Mouse (Mus musculus) hindlimb bud, embryonic 11.5 days (tissue): Measurements from ENCODE around the gene Gramd1b.
"Not testable (repeated sequence)": the region's sequence is repeated elsewhere in the genome, so short reads cannot be mapped to it uniquely, and the experiment has no call there.

ENCODE experiments used
- DNase-seq: peaks from one replicate; pipeline ENCODE4 v3.0.0-alpha.2; 2012; ENCODE audit warnings: low read depth, low spot score; ENCODE audit errors: extremely low spot score

Gene Gramd1b

DNA sequence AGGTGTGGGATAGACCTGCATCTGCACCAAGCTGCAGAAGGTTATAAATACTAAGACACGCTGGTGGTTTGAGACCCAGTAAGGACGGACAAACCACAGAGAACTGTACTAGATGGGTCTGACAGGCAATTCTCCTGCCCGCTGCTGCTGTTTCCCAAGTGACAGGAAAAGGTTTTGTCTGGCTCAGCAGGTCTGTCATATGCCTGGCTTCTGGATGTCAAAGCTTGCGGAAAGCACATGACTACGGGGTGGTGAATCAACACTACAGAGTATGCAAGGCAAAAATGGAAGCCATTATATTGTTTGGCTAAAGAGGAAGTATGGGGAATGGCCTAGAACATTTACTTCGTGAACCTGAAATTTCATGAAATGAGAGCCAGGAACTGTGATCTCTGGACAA lies 10.1 kb downstream of the Gramd1b start:
- no peak for DNase-seq

DNA sequence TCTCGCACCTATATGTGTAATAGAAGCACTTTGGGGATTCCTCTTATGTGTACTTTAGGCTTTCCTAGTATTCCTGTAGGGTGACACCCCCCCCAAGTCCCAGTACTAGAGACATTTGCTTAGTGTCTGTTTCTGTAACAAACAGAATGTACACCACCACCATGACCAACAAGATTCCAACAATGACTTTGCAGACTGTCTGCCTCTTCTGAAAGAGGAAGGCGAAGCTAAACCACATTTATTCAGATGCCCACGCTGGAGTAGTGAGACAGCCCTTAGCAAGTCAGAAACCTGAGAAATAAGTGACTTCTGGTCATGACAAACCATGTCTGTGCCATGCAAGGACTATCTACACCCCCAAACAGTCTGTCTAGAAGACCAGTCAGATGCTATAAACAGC lies 11.9 kb downstream of the Gramd1b start:
- no peak for DNase-seq

DNA sequence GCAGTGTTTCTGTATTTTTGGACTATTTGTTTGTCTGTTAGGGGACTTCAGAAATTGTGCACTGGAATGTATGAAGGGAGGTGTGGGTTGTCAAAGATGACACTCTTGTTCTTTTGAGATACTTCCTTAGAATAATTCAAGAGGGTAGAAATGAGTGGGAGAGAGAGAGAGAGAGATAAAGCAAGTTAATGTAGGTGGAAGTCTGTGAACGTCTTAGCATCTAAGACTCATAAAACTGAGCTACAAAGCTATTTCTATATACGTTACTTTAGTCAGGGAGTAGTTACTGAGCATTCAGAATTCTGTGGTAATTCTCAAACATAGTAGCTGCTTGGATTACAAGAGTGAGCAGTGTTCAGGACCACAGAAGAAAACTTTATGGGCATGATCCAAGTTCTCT lies 19.2 kb downstream of the Gramd1b start:
- DNase-seq: no peak

DNA sequence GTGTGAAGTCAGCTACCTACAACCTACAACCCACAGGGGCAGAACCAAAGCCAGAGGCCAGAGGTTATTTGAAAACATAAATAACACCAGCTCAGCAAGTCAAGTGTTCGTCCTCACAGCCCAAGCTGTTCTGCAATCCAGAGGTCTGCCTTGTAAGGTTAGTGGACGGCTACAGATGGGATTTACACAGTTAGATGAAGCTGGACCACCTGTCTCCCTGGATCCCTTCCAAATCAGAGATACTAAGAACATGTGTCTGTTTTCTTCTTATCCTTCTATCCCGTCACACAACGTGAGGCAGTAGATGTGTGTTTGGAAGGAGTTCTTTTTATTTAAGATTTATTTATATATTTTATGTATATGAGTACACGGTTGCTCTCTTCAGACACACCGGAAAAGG lies 21.7 kb downstream of the Gramd1b start:
- no peak for DNase-seq

DNA sequence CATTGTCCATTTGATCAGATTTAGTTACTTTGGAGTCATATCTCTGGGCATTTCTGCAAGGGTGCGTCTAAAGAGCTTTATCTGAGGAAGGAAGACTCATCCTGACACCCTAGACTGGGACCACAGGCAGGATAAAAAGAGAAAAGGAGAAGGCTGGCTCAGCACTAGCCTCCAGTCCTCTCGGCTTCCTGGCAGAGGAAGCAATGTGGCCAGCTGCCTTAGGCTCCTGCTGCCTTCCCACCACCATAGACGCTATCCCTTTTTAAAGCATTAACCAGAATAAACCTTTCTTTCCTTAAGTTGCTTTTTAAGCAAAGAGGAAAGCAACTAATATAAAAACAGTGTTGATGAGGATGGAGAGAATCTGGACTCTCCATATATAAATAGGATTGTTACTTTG lies 24.6 kb downstream of the Gramd1b start:
- DNase-seq: no peak

DNA sequence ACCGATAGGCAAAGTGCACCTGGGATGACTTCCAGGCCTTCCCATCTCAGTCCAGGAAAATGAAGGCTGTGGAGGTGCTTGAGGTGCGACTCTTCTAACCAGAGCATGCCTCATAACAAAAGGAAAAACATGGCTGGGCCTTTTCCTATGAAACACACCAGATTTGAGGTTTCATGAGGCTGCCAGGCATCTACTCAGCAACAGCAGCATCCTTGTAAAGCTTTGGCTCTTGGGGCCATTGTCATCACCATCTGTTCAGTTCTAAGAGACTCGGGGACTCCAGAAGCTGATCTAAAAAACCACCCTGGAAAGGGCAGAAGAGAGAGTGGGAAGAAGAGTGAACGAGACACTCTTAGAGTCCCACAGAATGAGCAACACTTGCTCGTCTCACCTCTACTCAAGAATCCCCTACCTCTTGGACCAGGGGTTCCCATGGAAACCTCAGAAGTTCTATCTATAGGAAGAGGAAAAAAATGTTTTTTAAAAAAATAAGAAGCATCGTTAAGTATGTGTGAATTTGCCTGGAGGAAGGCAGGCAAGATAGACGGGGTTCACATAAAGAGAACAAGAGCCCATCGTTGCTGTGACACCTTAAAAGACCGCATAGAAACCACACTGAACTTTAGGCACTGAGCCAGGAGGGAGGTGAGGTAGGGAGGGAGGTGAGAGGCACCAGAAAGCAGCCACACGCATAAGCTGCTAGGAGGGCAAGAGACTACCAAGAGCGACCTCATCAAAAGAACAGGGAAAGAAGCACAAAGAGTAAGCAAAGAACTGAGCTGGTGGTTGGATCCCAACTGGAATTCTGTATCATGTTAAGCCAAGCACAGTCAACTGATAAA lies 25.5 kb downstream of the Gramd1b start:
- DNase-seq: no peak

DNA sequence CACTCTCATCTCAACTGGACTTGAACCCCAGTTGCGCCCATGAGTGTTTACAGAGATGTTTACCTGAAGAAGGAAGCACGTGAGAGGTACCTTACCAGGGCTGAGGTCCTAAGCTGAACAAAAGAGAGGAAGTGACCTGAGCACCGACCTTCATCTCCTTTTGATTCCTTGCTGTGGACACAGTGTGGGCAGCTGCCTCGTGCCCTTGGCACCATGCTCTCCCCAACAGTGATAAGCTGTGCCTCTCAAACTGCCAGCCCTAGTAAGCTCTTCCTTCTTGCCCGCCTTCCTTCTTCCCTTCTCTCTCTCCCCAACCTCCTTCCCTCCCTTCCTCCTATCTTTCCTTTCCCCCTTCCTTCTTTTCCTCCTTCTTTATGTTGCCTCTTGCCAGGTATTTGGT lies 26.3 kb downstream of the Gramd1b start:
- no peak for DNase-seq

DNA sequence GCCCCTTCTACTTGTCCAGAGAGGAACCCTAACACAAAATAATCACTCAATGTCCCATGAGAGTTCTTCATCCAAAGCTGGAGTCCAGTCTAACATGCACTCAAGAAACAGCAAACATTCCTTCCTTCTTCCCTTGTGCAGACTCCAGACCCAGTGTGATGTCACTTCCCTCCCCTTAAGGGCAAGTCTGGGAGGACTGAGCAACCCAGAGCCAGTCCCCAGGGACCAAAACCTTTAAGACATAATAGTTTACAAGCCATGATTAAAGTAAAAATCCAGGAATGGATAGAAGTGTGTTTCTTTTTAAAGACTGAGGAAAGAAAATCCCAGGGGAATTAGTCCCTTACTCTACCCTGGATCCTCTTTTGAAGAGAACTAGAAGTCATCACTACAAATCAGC lies 30.5 kb downstream of the Gramd1b start:
- no peak for DNase-seq

DNA sequence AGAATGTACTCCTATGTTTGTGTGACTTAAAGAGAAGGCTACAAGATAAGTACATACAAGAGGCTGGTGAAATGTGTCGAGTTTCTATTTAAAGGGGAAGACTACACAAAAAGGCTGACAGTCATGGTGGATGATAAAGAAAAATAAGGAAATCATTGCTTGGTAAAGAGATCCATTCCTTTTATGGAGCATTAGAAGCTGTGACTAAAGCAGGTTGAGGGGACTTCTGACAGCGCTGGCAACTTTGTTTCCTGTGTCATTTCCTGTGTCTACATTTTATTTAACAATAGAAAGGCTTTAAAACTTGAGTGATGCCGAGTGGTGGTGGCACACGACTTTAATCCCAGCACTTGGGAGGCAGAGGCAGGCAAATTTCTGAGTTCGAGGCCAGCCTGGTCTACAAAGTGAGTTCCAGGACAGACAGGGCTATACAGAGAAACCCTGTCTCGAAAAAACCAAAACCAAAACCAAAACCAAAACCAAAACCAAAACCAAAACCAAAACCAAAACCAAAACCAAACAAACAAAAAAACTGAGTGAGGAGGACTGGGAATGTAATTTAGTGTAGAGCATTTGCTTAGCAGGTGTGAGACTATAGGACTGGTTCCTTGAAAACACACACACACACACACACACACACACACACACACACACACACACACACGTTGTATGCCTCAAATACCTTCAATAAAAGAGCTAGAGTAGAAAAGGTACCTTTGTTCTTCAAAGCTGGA lies 48.7 kb downstream of the Gramd1b start:
- DNase-seq: not testable (repeated sequence)

DNA sequence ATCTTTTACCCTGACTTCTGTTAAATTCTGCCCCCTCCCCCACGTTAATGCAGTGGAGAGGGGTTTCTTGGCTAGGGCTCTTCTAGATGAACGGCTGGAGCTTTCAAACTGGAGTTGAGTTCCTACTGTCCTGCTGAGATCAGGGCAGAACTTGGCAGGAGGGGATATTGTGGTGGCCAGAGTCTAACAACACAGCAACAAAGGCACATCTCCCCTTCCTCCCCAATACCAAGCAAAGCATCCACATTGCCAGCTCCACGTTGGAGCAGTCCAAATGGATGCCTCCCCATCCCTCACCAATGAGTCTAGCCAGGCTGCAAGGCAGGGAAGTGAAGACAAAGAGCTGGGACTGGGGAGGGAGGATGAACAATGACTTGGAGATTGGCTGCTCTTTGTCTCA lies 49.9 kb downstream of the Gramd1b start:
- DNase-seq: no peak

DNA sequence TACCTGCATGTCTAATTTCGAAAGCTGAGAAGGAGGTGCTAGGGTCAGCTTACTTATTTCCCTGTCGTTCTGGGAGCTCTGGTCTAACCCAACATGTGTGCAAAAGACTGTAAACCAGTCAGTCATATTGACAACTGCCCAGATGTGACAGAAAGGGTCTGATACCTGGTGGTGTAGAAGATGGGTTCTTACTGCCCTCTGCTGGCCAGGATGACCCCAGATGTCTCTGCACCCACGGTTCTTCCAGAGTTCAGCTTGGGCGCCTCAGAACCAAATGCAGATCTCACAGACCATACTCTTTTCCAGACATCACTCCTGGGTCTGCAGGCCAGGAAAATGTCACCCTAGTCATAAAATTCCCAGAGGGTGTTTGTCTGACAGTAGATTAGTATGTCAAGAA lies 51.9 kb downstream of the Gramd1b start:
- no peak for DNase-seq

DNA sequence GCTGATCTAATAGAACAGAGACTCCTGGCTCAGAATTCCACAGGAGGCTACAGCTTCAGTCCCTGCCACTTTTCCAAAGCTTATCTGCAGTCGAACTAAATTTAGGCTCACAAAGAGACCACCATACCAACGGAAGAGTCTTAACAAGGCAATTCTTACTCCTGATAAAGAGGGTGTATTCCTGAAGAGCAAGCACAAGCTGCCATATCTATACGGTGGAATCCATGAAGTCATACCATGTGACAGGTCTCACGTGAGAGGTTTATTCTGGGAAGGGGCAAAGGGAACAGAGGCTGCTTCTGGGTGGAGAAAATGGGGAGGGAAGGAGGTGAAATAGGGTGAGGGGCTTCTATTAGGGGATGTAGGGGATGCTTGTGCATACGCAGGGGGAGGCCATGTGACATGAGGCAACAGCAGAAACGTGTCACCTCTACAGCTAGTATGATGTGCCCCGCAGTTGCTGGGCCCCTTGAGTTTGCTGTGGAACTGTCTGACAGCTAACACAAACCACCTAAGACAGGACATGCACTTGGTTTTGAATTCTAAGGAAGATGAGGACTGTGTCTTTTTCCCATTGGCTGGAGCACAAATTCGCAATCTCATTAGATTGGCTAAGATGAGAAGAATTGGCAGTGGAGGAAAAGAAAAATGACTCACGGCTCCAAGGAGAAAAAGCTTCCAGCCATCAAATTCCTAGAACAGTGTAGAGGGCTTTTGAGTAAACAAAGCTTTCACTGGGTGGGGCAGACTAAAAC lies 52.9 kb downstream of the Gramd1b start:
- DNase-seq: no peak

DNA sequence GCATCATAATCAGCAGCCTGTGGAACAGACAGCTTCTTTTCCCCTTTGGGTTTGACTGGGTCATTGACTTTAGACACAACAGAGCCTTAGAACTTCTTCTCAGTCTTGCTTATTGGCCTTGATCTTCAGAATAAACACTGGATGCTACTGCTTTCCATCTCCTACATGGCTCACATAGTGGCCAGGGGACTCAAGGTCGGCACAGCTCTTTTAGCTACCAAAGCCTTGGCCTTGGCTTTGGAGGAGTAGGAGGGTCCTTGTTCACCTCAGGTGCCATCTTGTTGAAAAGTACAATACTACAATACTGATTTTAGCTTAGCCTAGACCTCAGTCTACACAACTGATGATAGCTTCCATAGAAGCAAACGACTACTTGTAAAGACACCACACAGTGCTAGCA lies 53.6 kb downstream of the Gramd1b start:
- no peak for DNase-seq

DNA sequence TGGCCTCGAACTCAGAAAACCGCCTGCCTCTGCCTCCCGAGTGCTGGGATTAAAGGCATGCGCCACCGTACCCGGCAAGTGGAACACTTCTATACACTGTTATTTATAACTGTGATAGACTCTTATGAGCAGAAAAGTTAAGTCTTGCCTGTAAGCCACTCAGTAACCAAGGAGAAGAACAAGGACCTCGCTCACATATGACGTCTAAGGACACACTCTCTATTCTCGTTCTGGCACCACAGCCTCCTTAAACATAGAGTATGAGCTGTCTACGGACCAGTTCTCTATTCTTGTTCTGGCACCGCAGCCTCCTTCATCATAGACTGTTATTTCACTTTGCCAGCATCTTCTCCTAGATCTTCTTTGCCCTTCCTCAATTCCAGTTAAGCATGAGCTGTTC lies 55.1 kb downstream of the Gramd1b start:
- no peak for DNase-seq

DNA sequence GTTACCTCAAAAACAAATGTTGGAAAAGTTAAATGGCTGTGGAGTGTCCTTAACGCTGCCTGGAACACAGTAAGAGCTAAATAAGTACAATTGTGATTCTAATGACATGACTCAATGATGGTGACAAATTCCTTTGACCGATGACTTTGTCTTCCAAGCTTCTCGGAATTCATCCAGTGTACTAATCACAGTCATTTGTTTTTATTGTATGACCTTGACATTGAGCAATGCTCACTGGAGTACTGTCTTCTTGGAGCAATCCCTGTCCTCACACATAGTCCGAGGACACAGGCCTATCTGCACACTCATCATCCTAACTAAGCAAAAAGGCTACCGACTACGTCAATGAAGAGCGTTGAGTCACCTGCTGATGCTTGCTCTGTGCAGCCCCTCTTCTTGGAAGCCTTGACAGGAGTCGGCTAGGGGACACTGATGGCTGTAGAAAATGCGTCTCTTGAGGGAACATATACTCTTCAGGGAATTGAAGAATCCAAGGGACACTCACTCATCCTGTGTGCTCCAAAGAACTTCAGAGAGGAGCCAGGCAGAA lies 58.1 kb downstream of the Gramd1b start:
- no peak for DNase-seq

DNA sequence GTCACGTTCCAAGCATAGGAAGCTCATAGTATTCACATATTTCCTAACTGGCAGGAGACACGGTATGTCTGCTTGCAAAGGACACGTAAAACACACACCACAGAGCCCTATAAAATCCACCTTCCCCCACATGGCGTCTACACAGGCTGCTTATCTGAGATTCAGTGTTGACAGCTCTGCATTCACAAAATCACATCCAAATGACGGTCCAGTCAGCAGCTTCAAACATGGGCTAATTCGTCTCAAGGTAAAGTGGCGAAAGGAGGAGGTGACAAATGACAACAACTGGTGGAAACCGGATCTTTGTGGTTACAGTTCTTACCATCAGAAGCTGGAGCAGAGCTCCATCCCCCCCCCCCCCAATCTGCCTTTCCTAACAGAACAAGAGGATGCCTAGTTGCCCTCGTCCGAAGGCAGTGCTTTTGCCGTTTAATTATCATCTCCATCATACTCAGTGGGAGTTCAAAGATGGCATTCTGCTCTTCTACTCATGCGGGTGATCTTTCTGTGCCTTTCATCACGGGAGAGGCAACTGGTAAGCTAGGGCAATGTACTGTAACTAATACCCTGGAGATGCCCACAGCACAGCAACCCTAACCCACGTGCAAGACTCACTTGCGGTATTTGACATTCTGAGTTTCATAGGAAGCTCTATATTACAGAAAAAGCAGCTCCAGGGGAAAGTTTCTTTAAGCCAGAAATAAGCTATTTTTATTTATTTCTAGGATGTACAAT lies 61.6 kb downstream of the Gramd1b start:
- DNase-seq: no peak

DNA sequence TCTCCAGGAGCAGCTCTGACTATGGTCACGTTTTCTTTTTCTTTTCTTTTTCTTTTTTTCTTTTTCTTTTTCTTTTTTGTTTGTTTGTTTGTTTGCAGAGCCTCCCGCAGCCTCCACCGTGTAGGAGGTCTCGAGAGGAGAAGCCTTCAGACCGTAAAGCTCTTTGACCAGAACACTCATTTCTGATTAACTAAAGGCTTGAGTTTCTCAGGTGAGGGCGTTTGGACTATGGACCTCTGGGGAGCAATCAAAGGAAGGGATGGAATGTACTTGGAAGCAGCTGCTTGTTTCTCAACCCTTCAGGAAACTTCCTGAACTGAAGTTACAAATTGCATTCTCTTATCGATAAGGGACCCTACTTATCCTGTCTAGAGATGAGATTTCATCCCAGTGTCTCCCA lies 64.4 kb downstream of the Gramd1b start:
- no peak for DNase-seq

DNA sequence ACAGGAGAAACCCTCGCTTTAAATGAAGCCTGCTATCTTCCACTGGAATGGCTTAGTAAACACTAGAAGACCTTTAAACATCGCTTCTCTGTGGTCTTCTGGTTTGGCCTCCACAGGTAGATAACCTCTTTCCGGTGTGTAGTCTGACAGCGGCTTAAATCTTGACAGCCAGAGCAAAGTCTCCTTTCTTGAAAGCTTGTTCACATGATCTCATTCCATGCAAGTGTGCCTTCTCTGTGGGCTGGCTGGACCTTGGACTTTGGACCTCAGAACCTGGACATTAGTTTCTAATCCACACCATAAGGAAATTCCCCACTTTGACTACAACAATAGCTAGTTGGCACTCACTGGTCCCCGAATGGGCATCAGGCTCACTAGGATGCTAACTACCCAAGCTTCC lies 65.6 kb downstream of the Gramd1b start:
- no peak for DNase-seq

DNA sequence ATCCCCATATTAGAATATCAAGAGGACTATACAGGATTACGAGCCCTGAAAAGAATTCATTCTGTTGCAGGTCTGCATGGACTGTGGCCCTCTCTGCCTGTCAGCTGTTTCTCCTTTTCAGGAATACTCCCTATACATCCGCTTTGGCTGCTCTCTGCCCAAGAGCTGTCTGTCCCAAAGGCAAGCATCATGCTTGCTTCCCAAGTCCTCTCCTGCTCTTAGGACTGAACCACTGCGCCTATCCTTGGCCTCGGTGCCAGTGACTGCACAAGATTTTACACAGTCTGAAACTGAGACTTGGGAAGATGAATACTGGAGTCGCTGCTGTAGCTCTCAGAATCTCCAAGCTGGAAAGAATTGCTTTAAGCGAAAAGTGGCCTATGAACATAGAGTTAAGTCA lies 68.8 kb downstream of the Gramd1b start:
- no peak for DNase-seq

DNA sequence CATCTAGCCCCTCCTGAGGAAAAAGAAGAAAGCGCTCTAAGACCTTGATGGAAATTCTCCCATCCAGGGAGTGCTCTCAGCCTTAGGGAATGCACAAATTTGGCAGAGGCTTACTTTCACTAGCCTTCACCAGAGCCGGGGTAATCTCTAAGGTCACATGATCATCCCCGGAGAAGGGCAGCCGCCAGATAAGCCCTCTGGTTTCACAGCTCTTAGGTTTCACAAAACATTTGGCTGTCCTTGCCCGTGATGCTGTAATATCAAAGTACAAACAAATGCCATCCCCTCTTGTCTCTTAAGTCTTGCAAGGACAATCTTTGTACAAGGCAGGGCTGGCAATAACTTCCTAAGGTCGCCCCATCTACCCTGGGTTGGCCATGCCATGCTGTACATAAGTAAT lies 70.4 kb downstream of the Gramd1b start:
- no peak for DNase-seq
